Mouse (Mus musculus) CD4-positive, CD25-positive, alpha-beta regulatory T cell, adult 2 months (primary cell): ENCODE measurements around the gene Nthl1.
"Not testable (repeated sequence)": the region's sequence is repeated elsewhere in the genome, so short reads cannot be mapped to it uniquely, and the experiment has no call there.

Experiments used
- DNase-seq: peaks from one replicate; pipeline ENCODE4 v3.0.0-alpha.2; 2012; ENCODE audit warnings: low read depth, low spot score

The Nthl1 gene

GRCm38 (mm10) chr17:24650070-24650616, 17.7 kb downstream of the Nthl1 start, which contains the start of gene Slc9a3r2:
Gene Slc9a3r2, minus strand, starts transcription at chr17:24650327.
- peak; percentile 36 for DNase-seq

- DNase-seq, result no peak
These were observed 18.3 kb downstream of the Nthl1 start for GRCm38 (mm10) chr17:24650766-24651165.

- DNase-seq, result no peak
These were observed 19.4 kb downstream of the Nthl1 start for GRCm38 (mm10) chr17:24651835-24652234.

- peak; percentile 88 for DNase-seq
These were observed 21.7 kb downstream of the Nthl1 start for GRCm38 (mm10) chr17:24653967-24654710.

- no peak for DNase-seq
These were observed 22.5 kb downstream of the Nthl1 start for GRCm38 (mm10) chr17:24654969-24655368.

- peak; percentile 45 for DNase-seq
These were observed 25.7 kb downstream of the Nthl1 start, which contains the start of gene Npw for GRCm38 (mm10) chr17:24658017-24658758. Gene Npw, minus strand, starts transcription at chr17:24658457.

- DNase-seq, result not testable (repeated sequence)
These were observed 34.5 kb downstream of the Nthl1 start for GRCm38 (mm10) chr17:24667011-24667410.

- DNase-seq, result peak; percentile 84
These were observed 34.9 kb downstream of the Nthl1 start for GRCm38 (mm10) chr17:24667416-24667815.

- not testable (repeated sequence) for DNase-seq
These were observed 36.7 kb downstream of the Nthl1 start for GRCm38 (mm10) chr17:24669214-24669544.

GRCm38 (mm10) chr17:24669545-24670245, 37.2 kb downstream of the Nthl1 start, which contains the start of gene Zfp598:
Gene Zfp598, plus strand, starts transcription at chr17:24669687.
- DNase-seq, result peak; percentile 97

- no peak for DNase-seq
These were observed 37.9 kb downstream of the Nthl1 start for GRCm38 (mm10) chr17:24670246-24670844.

- no peak for DNase-seq
These were observed 38.9 kb downstream of the Nthl1 start for GRCm38 (mm10) chr17:24671346-24671745.

GRCm38 (mm10) chr17:24672141-24672540, 39.7 kb downstream of the Nthl1 start:
- DNase-seq, result no peak

- no peak for DNase-seq
These were observed 41.8 kb downstream of the Nthl1 start for GRCm38 (mm10) chr17:24674277-24674676.

GRCm38 (mm10) chr17:24676187-24676586, 43.7 kb downstream of the Nthl1 start:
- DNase-seq, result peak; percentile 86

GRCm38 (mm10) chr17:24676877-24677276, 44.4 kb downstream of the Nthl1 start:
- no peak for DNase-seq

- DNase-seq, result no peak
These were observed 45.1 kb downstream of the Nthl1 start for GRCm38 (mm10) chr17:24677500-24678080.

- peak; percentile 78 for DNase-seq
These were observed 54.0 kb downstream of the Nthl1 start for GRCm38 (mm10) chr17:24686514-24686913.

- peak; percentile 79 for DNase-seq
These were observed 54.7 kb downstream of the Nthl1 start for GRCm38 (mm10) chr17:24687146-24687595.

GRCm38 (mm10) chr17:24687599-24687998, 55.1 kb downstream of the Nthl1 start:
- no peak for DNase-seq
